Mouse (Mus musculus): ENCODE results near the gene Ceacam19. TPM values are rescaled to one million over a fixed set of nuclear protein-coding genes. Genes with fewer than 3 reads are reported as not detected.
"Not testable (repeated sequence)": the region's sequence is repeated elsewhere in the genome, so short reads cannot be mapped to it uniquely, and the experiment has no call there.

Ceacam19 gene
- not detected for total RNA-seq (2021)
- long read RNA-seq, experiment 1 = 0 reads
- long read RNA-seq, experiment 2 = 0 reads

GRCm38 (mm10) chr7:19887849-19888248, at the start of gene Ceacam19:
Gene Ceacam19 (minus strand): TSS chr7:19887965.
- no peak for DNase-seq

GRCm38 (mm10) chr7:19937229-19937821, 49.6 kb upstream of the Ceacam19 start:
- DNase-seq = no peak

- peak in 1 of 2 experiments; percentile 27 for DNase-seq
These were observed 48.2 kb upstream of the Ceacam19 start for GRCm38 (mm10) chr7:19935961-19936360.

- DNase-seq = no peak
These were observed 47.5 kb upstream of the Ceacam19 start for GRCm38 (mm10) chr7:19935171-19935751.

GRCm38 (mm10) chr7:19932877-19933809, 45.4 kb upstream of the Ceacam19 start:
- DNase-seq = peak; percentile 59 to 70

- no peak for DNase-seq
These were observed 44.5 kb upstream of the Ceacam19 start for GRCm38 (mm10) chr7:19932133-19932876.

- DNase-seq = not testable (repeated sequence)
These were observed 42.7 kb upstream of the Ceacam19 start for GRCm38 (mm10) chr7:19930481-19930880.

GRCm38 (mm10) chr7:19928486-19928885, 40.7 kb upstream of the Ceacam19 start:
- DNase-seq = no peak

- DNase-seq = peak; percentile 39 to 42
These were observed 39.2 kb upstream of the Ceacam19 start for GRCm38 (mm10) chr7:19926849-19927480.

- DNase-seq = no peak
These were observed 37.6 kb upstream of the Ceacam19 start for GRCm38 (mm10) chr7:19925376-19925775.

GRCm38 (mm10) chr7:19923797-19924196, 36.0 kb upstream of the Ceacam19 start:
- no peak for DNase-seq

GRCm38 (mm10) chr7:19923354-19923753, 35.6 kb upstream of the Ceacam19 start:
- no peak for DNase-seq

GRCm38 (mm10) chr7:19920506-19921261, 32.9 kb upstream of the Ceacam19 start, which contains the start of gene Pvr:
Gene Pvr (minus strand): TSS chr7:19921160.
- DNase-seq = peak; percentile 90 to 91

GRCm38 (mm10) chr7:19920166-19920505, 32.4 kb upstream of the Ceacam19 start:
- peak in 1 of 2 experiments; percentile 8 for DNase-seq

- no peak for DNase-seq
These were observed 26.8 kb upstream of the Ceacam19 start for GRCm38 (mm10) chr7:19914558-19914957.

GRCm38 (mm10) chr7:19911695-19912524, 24.1 kb upstream of the Ceacam19 start:
- no peak for DNase-seq

- DNase-seq = no peak
These were observed 23.5 kb upstream of the Ceacam19 start for GRCm38 (mm10) chr7:19911292-19911658.

GRCm38 (mm10) chr7:19910421-19911291, 22.9 kb upstream of the Ceacam19 start:
- peak; percentile 86 to 87 for DNase-seq

GRCm38 (mm10) chr7:19889881-19890280, 2.1 kb upstream of the Ceacam19 start:
- DNase-seq = peak; percentile 64 to 78
